Mouse (Mus musculus) hindbrain, postnatal 0 days (tissue): ENCODE measurements around the gene Lhfpl3. TPM values are rescaled to one million over a fixed set of nuclear protein-coding genes. Genes with fewer than 3 reads are reported as not detected.

Experiments used
- ATAC-seq: fragments of 200-750 bp; cut with Nextera tagmentation; 2 replicates; pipeline ENCODE4 v1.8.0; 2017; ENCODE audit warnings: mild to moderate bottlenecking, moderate TSS enrichment, moderate library complexity
- DNase-seq: peaks from one replicate; pipeline ENCODE4 v3.0.0-alpha.2; 2015; ENCODE audit warnings: low spot score
- H3K27ac ChIP-seq: fragments of 300-500 bp; sonication (generic); 2 replicates; pipeline ENCODE4 v1.5.1; 2014; ENCODE audit warnings: mild to moderate bottlenecking
- H3K27me3 ChIP-seq: fragments of 300-500 bp; sonication (generic); 2 replicates; pipeline ENCODE4 v1.6.1; 2014; ENCODE audit warnings: low read length, mixed read lengths; ENCODE audit not compliant: insufficient read depth
- H3K36me3 ChIP-seq: fragments of 300-500 bp; sonication (generic); 2 replicates; pipeline ENCODE4 v1.6.1; 2014; ENCODE audit warnings: low read length, mixed read lengths; ENCODE audit not compliant: insufficient read depth
- H3K4me1 ChIP-seq: fragments of 300-500 bp; sonication (generic); 2 replicates; pipeline ENCODE4 v1.6.1; 2014; ENCODE audit warnings: antibody characterized with exemption, low read length, mixed read lengths; ENCODE audit not compliant: insufficient read depth
- H3K4me2 ChIP-seq: fragments of 300-500 bp; sonication (generic); 2 replicates; pipeline ENCODE4 v1.6.1; 2014; ENCODE audit warnings: low read depth, mild to moderate bottlenecking, low read length, moderate library complexity, mixed read lengths
- H3K4me3 ChIP-seq: fragments of 300-500 bp; sonication (generic); 2 replicates; pipeline ENCODE4 v1.5.1; 2014; ENCODE audit warnings: low read length
- H3K9ac ChIP-seq: fragments of 300-500 bp; sonication (generic); replicated peaks from 2 replicates; pipeline ENCODE4 v1.6.1; 2014; ENCODE audit warnings: mild to moderate bottlenecking, low read length, moderate library complexity, mixed read lengths
- H3K9me3 ChIP-seq: fragments of 300-500 bp; sonication (generic); 2 replicates; pipeline ENCODE4 v1.6.1; 2016; ENCODE audit warnings: low read length, mixed read lengths
- CTCF ChIP-seq: IDR thresholded peaks from 2 replicates; pipeline ENCODE4 v1.5.1; 2016; ENCODE audit warnings: antibody characterized with exemption, control low read depth, low read depth
- WGBS: fragments of 180-500 bp; shearing (Covaris S2); extraction: QIAGEN DNeasy Blood & Tissue Kit; methylation state at CpG from one replicate; pipeline ENCODE4 v1.1.7; 2014; 5-methylcytosine and 5-hydroxymethylcytosine counted together
- polyA plus RNA-seq: library from polyadenylated mRNA; unstranded; fragments of >200 nt; fragmentation: Nextera tagmentation; extraction: Ambion mirVana; gene quantifications from 2 replicates; pipeline ENCODE4 v1.2.1, GENCODE M21; 2015
- total RNA-seq: library from RNA; depleted of rRNA; stranded (reverse); fragments of >200 nt; gene quantifications from 2 replicates; pipeline ENCODE4 v1.2.3, GENCODE M21; 2014

Gene Lhfpl3
- total and polyA plus RNA-seq, 2 experiments from 2014 or later = 48.9 to 70.7 TPM

GRCm38 (mm10) chr5:23165947-23166350 lies 420.1 kb downstream of the Lhfpl3 start:
- peaks cover 7% of the 10 kb centered on the region; the same call in 1 of the 2 replicates for H3K4me1 ChIP-seq
- no peaks in the 10 kb centered on the region for H3K27me3 ChIP-seq
- no peak for TF ChIP-seq CTCF
- ATAC-seq = peak; percentile 91
- no peaks in the 10 kb centered on the region for H3K36me3 ChIP-seq
- peak overlapping the region; percentile 28; the same call in 1 of the 2 replicates for H3K27ac ChIP-seq
- DNase-seq = peak; percentile 66
- peak overlapping the region; percentile 29; the same call in 1 of the 2 replicates for H3K4me2 ChIP-seq
- H3K4me3 ChIP-seq = no peak overlapping the region
- no peaks in the 10 kb centered on the region for H3K9me3 ChIP-seq
- H3K9ac ChIP-seq = no peak overlapping the region
- WGBS = 5% methylated on average over 6 of the region's 6 CpGs

GRCm38 (mm10) chr5:23166658-23167057 lies 420.8 kb downstream of the Lhfpl3 start:
- Histone ChIP-seq H3K4me1 (peaks cover 7% of the 10 kb centered on the region; the same call in 1 of the 2 replicates), H3K4me2 (no peak overlapping the region), H3K9ac (no peak overlapping the region), H3K27ac (peak overlapping the region; percentile 28; the same call in 1 of the 2 replicates), H3K27me3 (no peaks in the 10 kb centered on the region), H3K36me3 (no peaks in the 10 kb centered on the region), H3K4me3 (no peak overlapping the region), H3K9me3 (no peaks in the 10 kb centered on the region)
- 65% methylated on average over 1 of the region's 1 CpGs for WGBS
- ATAC-seq (no peak), DNase-seq (no peak)
- no peak for TF ChIP-seq CTCF

GRCm38 (mm10) chr5:23189633-23190032 lies 443.8 kb downstream of the Lhfpl3 start:
- DNase-seq (no peak), ATAC-seq (no peak)
- H3K4me3 ChIP-seq = no peak overlapping the region
- H3K4me1 ChIP-seq = no peaks in the 10 kb centered on the region
- no peak for TF ChIP-seq CTCF
- no peak overlapping the region for H3K27ac ChIP-seq
- WGBS = 80% methylated on average over 6 of the region's 6 CpGs
- H3K27me3 ChIP-seq = no peaks in the 10 kb centered on the region
- no peak overlapping the region for H3K4me2 ChIP-seq
- H3K9me3 ChIP-seq = no peaks in the 10 kb centered on the region
- H3K36me3 ChIP-seq = no peaks in the 10 kb centered on the region
- H3K9ac ChIP-seq = no peak overlapping the region

- Histone ChIP-seq H3K27me3 (no peaks in the 10 kb centered on the region), H3K27ac (no peak overlapping the region), H3K9me3 (no peaks in the 10 kb centered on the region), H3K4me1 (no peaks in the 10 kb centered on the region), H3K36me3 (no peaks in the 10 kb centered on the region), H3K4me3 (no peak overlapping the region), H3K9ac (no peak overlapping the region), H3K4me2 (no peak overlapping the region)
- DNase-seq (peak; percentile 57), ATAC-seq (peak; percentile 53; the same call in 1 of the 2 replicates)
- 24% methylated on average over 4 of the region's 4 CpGs for WGBS
- TF ChIP-seq CTCF = peak; percentile 50
Observed at GRCm38 (mm10) chr5:23196879-23197278, 451.0 kb downstream of the Lhfpl3 start.

- Histone ChIP-seq H3K27me3 (no peaks in the 10 kb centered on the region), H3K4me1 (no peaks in the 10 kb centered on the region), H3K4me2 (no peak overlapping the region), H3K4me3 (no peak overlapping the region), H3K27ac (no peak overlapping the region), H3K36me3 (no peaks in the 10 kb centered on the region), H3K9me3 (no peaks in the 10 kb centered on the region), H3K9ac (no peak overlapping the region)
- 67% methylated on average over 5 of the region's 5 CpGs for WGBS
- DNase-seq (no peak), ATAC-seq (no peak)
- TF ChIP-seq CTCF = no peak
Observed at GRCm38 (mm10) chr5:23213086-23213485, 467.2 kb downstream of the Lhfpl3 start.

GRCm38 (mm10) chr5:23214646-23215045 lies 468.8 kb downstream of the Lhfpl3 start:
- Histone ChIP-seq H3K4me2 (no peak overlapping the region), H3K9me3 (no peaks in the 10 kb centered on the region), H3K27me3 (no peaks in the 10 kb centered on the region), H3K4me3 (no peak overlapping the region), H3K27ac (no peak overlapping the region), H3K9ac (no peak overlapping the region), H3K36me3 (no peaks in the 10 kb centered on the region), H3K4me1 (no peaks in the 10 kb centered on the region)
- WGBS = 91% methylated on average over 3 of the region's 3 CpGs
- no peak for TF ChIP-seq CTCF
- DNase-seq (no peak), ATAC-seq (no peak)

GRCm38 (mm10) chr5:23219655-23220054 lies 473.8 kb downstream of the Lhfpl3 start:
- WGBS = 86% methylated on average over 1 of the region's 1 CpGs
- no peaks in the 10 kb centered on the region for H3K27me3 ChIP-seq
- no peak overlapping the region for H3K27ac ChIP-seq
- no peak for TF ChIP-seq CTCF
- DNase-seq = no peak
- H3K9me3 ChIP-seq = no peaks in the 10 kb centered on the region
- ATAC-seq = no peak
- H3K4me1 ChIP-seq = peaks cover 3% of the 10 kb centered on the region; the same call in 1 of the 2 replicates
- H3K9ac ChIP-seq = no peak overlapping the region
- H3K36me3 ChIP-seq = no peaks in the 10 kb centered on the region
- H3K4me2 ChIP-seq = no peak overlapping the region
- no peak overlapping the region for H3K4me3 ChIP-seq
